Mouse (Mus musculus) left cerebral cortex, adult 18-20 months (tissue): ENCODE data around the gene Lasp1. TPM values are rescaled to one million over a fixed set of nuclear protein-coding genes. Genes with fewer than 3 reads are reported as not detected.

Source experiments
- DNase-seq, 2 experiments: peaks; one replicate each; pipeline ENCODE4 v3.0.0; 2021 to 2022; ENCODE audit warnings: low spot score in 2 of 2, mixed read lengths in 1 of 2
- total RNA-seq, 2 experiments: library from RNA; stranded (reverse); gene quantifications; 2 replicates each; pipeline ENCODE4 v1.2.3; 2021

The Lasp1 gene
- total RNA-seq, 2 experiments from 2014 or later, result 165 to 168 TPM

GRCm38 (mm10) chr11:97809235-97810121 lies 10.7 kb downstream of the Lasp1 start:
- no peak for DNase-seq

GRCm38 (mm10) chr11:97810356-97810755 lies 11.6 kb downstream of the Lasp1 start:
- DNase-seq, result no peak

DNA sequence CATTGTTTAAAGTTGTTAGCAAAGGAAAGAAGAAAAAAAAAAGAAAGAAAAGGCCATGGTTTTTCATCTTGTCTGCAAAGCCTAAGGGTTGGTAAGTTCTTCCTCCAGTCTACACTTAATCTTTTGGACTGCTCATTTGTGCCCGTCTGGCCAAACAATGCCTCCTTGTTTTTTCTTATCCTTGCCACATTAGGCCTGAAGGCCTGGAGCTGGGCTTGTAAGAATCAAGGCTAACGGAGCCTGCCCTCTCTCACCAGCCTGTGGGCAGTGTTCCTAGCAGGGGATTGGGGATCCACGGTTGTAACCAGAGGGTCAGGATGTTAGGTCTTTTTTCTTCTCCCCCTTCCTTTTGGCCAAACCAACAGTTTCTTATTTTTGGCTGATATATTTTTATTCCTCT lies 12.2 kb downstream of the Lasp1 start:
- DNase-seq, result no peak

DNA sequence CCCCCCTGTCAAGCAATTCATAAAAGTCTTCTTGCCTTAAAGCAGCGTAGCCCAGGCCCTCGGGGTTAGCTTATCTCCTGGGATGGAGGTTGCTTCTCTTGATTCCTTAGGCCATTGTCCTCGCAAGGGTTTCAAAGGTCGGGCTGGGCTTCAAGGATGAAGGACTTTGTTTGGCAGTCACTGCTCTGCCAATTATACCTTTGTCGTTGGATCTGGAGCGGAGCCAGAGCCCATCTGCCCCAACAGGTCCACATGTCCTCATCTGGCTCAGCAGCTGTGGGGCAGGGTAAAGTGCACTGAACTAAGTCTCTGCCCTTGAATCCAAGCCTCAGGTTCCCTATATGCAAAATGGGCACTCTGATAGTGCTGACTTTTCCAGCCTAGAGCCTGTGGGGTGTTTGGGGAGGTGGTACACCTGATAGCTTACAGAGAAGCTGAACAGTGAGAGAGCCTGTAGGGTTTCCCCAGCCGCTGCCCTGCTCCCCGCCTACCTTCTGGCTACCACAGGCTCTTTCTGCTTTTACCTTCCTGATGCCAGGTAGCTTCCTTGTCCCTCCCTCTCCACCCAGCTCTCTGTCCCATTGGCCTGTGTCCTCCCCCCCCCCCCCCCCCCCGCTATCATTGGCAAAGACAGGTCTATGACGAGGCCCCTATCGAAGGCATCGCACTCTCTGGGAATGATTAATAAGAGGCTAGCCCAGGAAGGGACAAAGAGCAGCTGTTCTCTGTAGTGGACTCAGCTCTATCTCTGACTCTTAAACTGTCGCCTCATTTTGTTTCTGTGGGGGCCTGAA lies 13.0 kb downstream of the Lasp1 start:
- DNase-seq, result no peak

- no peak for DNase-seq
Measured at GRCm38 (mm10) chr11:97812491-97812921, 13.7 kb downstream of the Lasp1 start.

DNA sequence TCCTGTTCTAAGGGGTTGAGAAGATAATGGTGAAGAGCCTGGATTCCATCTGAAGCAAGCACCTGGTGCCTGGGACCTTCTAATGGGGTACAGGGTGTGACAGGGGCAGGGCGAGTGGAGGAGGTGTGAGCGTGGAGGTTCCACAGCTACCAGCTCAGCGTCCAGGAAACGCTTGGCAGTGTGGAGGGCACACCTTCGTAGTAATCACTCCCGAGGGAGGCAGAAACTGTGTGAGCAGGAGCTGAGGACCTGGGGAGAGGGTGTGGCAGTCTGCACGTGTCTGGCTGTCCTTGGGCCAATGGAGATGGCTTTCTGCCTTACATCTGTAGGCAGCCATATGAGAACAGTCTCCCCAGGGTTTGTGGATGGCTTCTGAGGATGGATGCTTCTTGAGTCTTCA lies 14.3 kb downstream of the Lasp1 start:
- DNase-seq, result no peak

GRCm38 (mm10) chr11:97813746-97814515 lies 15.1 kb downstream of the Lasp1 start:
- DNase-seq, result no peak

GRCm38 (mm10) chr11:97815736-97816135 lies 16.9 kb downstream of the Lasp1 start:
- no peak for DNase-seq

DNA sequence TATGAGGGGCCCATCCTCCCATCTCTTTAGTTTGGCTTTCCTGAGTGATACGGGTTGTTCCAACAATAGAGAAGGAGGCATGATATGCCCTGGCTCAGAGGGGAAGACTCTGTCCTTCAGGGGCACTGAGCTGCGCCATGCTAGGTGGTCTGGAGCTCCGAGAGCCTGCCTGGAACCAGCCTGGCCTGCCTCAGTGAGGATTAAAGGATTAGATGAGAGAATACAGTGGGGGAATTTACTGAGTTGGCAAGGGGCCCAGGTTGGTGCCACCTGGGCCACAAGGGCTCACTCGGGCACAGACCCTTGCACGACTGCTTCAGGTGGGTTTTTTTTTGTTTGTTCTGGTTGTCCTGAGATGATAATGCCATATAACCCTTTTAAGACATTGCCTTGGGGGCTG lies 17.4 kb downstream of the Lasp1 start:
- DNase-seq, result no peak

GRCm38 (mm10) chr11:97816916-97817315 lies 18.1 kb downstream of the Lasp1 start:
- no peak for DNase-seq

DNA sequence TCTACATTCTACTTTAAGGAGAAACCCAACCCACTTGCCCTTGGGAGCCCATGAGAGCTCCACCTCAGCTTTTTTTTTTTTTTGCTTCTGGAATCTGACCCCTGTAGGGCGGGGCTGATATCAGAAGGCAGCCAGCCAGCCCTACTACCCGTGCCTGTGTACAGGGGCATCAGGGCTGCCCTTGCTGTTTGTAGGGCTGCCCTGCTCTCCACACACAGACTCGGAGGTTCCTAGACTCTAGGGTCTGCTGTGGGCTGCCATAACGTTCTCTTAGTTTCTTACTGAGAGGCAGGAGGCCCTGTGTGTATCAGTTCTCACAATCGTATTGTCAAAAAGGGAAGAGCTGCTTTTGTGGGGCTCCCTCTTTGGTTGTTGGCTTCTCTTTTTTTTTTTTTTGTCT lies 18.6 kb downstream of the Lasp1 start:
- DNase-seq, result no peak

DNA sequence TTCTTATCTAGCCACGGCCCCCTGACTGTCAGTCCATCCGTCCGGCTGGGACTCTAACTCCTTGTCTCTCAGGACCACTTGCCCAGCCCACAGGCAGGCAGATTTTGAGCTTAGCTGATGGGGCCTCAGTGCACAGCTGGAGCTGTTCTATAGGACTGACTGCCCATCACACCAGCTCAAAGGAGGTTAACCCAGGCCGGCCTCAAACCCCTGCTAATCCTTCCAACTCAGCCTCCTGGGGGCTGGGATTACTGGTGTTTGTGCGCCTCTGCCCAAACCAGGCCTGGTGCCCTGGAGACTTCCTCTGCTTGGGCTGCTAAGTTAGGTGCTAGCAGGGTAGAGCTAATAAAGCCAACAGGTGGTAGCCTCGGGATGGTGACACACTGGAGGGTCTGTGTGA lies 19.2 kb downstream of the Lasp1 start:
- no peak for DNase-seq

- no peak for DNase-seq
Measured at GRCm38 (mm10) chr11:97818571-97818970, 19.8 kb downstream of the Lasp1 start.

- no peak for DNase-seq
Measured at GRCm38 (mm10) chr11:97819102-97819501, 20.3 kb downstream of the Lasp1 start.

GRCm38 (mm10) chr11:97819923-97820322 lies 21.1 kb downstream of the Lasp1 start:
- no peak for DNase-seq

- DNase-seq, result no peak
Measured at GRCm38 (mm10) chr11:97820840-97821239, 22.0 kb downstream of the Lasp1 start.

GRCm38 (mm10) chr11:97821401-97822064 lies 22.7 kb downstream of the Lasp1 start:
- DNase-seq, result no peak

- DNase-seq, result no peak
Measured at GRCm38 (mm10) chr11:97822840-97823603, 24.2 kb downstream of the Lasp1 start.

DNA sequence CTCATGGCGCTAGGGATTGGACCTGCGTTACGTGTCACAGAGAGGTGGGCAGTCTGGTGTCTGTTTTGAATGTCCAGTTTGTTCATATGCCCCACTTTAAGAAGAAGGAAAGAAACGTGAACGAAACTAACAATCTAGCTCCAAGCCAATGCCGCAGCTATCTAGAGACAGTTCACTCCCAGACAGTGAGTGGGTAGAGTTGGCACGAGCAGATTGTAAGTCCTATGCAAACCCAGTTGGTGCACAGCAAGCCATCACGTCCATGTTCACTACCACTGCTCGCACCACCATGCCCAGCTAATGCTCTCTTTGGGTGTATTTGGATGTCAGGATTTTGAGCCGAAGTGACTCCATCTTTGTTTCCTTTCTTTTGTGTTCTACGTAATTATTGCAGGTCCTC lies 25.4 kb downstream of the Lasp1 start:
- DNase-seq, result no peak

- no peak for DNase-seq
Measured at GRCm38 (mm10) chr11:97824895-97825294, 26.1 kb downstream of the Lasp1 start.
